Mouse (Mus musculus): ENCODE measurements around the gene Masp1.

DNA sequence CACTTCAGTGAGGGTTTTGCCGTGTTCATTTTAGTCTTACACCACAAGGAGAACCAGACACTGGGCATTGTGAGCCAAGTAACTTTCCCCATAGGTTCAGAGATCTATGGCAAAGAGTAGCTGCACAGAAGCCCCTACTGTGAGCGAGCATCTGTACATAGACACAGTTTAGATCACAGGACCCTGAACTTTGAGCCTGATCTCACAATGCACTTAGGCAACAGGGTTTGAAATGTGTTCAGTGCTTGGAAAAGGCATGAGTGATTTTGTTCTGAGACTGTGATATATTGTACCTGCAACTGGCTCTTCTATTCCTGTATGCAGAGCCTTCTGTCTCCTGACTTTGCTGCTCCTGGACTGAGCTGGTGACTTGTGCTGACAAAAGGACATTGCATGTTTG is 19.3 kb downstream of the Masp1 start:
- no peak for TF ChIP-seq POLR2A (IDR thresholded peaks at IDR 0.05; ENCODE audit: control insufficient read depth, extremely low read depth, insufficient read depth, low read length, poor library complexity)
- no peak for TF ChIP-seq CTCF (IDR thresholded peaks at IDR 0.05; ENCODE audit: borderline replicate concordance, control insufficient read depth, extremely low read depth, insufficient read depth, low read length, poor library complexity)

Data from thymus, adult 2 months (tissue).